Mouse (Mus musculus): ENCODE data around the gene Reck.
A peak's percentile ranks its signal among the peaks of the same experiment; 100 is the strongest.

Reck gene

DNA sequence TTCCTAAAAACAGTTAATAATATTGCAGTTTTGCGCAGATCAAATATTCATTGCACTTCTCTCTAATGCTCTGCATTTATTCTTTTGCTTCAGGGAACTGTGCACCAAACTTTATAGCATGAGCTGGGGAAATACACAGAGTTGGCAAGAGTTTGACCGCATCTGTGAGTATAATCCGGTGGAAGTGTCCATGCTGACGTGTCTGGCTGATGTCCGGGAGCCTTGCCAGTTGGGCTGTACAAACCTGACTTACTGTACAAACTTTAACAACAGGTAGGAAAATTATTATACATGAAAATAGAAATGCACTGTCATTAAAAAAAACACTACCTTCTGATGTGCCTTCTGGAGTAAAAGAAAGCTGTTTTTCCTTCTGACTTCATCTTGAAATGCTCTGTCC is 42.9 kb downstream of the Reck start:
- DNase-seq, result no peak

DNA sequence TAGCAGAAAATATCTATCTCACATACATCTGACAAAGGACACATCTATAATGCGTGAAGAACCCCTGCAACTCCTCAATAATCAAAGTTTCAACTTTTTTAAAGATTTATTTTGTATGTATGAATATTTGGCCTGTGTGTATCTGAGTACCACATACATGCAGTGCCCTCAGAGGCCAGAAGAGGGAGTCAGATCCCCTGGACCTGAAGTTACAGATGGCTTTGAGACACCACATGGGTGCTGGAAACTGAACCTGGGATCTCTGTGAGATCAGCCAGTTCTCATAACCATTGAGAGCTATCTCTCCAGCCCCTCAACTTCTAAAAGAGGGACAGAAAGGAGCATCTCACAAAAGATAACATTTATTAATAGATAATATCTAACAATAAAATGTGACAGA is 45.3 kb downstream of the Reck start:
- DNase-seq, result no peak

DNA sequence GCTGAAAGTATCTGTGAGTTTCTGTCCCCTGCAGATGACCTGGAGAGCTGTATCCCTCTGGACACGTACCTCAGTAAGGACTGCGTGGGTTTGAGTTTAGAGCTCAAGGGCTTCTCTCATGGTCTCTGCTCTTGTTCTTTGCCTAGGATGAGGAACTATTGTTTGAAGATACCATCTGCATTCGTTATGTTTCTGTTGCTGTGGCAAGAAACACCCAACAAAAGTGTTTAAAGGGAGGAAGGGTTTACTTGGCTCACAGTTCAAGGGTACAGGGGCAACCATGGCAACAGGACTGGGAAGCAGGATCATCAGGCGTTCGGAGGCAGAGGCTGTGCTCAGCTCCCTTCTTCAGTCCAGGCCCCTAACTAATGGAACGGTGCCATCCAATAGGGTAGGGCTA is 49.8 kb downstream of the Reck start:
- no peak for DNase-seq

DNA sequence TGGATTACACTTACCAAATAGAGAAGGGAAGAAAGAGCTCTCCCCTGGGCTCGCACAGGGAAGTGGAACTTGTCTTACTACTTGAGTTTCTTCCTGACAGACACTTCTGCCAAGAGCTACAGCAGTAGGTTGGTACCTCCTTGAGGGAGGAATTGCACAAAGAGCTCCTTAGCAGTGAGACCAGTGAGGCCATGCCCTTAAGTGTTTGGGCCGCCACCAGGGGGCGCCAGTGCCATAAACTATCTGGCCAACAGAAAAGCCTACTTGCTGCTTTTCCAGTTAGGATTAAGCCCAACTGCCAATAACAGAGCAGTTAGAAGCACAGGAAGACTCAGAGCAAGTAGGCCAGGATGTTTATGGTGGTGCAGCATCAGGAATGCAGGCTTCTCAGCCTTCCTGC is 50.4 kb downstream of the Reck start:
- DNase-seq, result peak; percentile 84

DNA sequence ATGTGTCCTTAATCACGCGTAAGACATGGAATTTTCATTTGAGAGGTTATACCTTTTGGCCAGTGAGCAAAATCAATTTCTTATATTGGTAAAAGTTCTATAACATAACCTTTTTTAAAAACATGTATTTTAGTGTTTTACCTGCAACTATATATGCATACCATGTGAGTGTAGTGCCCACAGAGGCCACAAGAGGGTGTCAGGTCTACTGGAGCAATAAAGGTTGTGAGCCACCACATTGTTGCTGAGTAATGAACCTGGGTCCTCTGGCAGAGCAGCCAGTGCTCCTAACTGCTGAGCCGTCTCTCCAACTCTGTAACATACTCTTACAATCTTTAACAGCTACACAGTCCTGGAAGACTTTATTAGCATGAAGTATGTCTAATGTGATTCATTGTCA is 52.5 kb downstream of the Reck start:
- DNase-seq, result peak; percentile 22

DNA sequence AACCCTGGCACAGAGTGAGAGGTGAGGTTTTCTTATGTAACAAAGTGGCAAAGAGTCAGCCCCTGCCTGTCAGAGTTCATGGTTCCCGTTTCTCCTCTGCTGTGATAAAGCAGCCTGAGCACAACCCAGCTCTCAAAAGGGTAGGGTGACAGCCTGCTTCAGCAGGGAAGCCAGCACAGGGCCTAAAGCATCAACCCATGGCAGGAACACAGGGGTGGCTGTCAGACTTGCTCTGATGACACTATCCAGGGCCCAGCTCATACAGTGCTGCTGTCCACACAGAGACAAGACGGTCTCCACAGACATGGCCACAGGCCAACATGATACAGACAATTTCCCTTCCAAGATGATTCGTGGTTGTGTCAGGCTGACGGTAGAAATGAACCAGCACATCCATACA is 56.5 kb downstream of the Reck start:
- DNase-seq, result no peak

DNA sequence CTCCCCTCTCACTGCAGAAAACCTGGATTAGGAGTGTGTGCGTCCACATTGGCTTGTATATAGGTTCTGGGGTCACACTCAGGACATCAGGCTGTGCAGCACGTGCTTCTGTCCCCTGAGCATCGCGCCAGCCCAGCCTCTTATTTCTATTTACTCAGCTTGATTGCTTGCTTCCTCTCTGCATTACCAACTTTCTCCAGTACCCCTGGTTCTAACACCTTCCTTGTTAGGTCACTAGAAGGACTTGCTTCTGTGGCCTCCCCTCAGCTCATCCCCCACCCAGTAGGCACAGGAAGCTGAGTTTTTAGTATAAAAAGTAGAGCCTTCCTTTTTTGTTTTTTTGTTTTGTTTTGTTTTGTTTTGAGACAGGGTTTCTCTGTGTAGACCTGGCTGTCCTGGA is 60.9 kb downstream of the Reck start:
- no peak for DNase-seq

DNA sequence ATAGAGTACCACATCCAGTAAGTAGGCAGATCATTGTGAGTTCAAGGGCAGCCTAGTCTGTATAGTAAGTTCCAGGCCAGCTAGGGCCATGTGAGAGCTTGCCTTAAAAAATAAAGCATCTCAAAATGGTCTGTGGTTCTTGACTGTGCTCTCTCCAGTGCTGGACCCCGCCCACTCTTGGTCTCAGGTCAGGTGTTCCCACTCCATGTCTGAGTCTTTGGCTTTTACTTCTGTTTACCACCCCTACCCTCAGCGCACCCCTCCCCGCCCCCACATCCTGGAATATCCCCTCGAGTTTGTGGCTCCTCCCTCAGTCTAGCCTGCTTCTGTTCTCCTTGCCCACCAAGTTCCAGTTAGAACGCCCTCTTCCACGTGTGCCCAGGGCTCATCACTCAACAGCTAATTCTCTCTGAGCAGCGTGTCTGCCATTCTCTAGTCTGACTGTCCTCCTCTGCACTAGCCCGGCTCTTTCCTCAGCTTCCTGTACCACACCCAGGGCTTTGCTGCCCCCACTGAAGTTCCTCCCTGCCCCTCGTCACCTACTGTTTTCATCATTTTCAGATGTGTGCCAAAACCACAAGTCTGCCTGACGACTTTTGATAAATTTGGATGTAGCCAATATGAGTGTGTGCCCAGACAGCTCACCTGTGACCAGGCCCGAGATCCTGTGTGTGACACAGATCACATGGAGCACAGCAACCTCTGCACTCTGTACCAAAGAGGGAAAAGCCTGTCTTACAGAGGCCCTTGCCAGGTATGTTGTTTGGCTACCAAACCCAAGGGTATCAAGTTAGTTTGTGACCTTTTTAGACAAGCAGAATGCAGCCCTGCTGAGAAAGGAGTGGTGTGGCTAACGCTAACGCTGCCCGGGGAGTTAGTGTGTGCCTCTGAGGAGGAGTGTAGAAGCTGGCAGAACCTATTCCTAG is 61.7 kb downstream of the Reck start:
- DNase-seq, result no peak

DNA sequence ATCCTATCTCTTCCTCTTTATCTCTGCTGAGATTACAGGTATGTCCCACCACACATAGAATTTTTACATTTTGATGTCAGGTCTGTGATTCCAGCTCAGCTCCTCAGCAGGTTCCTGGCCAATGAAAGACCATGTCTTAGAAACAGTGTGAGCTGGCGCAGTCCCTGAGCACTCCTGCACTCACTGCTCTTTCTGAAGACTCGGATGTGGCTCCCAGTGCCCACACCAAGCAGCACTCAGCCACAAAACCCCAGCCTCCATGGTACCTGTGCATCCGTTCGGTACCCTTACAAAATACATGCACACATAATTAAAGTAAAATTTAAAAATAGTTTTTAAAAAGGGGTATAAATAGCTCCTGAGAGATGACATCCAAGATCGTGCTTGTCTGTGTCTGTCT is 66.0 kb downstream of the Reck start:
- no peak for DNase-seq

DNA sequence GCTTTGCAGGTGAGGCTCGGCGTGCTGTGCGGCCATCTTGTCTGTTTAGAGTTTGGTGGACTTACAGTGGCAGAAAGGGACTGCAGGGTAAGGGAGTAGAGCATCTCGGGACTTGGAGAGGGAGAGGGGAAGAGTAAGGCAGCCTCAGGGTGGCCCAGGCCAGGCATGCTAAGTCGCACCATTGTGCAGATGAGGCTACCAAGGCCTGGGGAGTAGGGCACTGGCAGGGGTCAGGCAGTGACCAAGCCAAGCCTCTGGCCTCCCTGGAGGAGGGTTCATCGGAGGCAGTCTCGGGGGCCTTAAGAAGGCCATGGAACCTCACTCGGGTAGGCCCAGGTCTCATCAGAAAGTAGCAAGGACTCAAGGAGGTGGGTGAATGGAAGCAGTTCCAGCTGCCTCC is 67.1 kb downstream of the Reck start:
- DNase-seq, result no peak

DNA sequence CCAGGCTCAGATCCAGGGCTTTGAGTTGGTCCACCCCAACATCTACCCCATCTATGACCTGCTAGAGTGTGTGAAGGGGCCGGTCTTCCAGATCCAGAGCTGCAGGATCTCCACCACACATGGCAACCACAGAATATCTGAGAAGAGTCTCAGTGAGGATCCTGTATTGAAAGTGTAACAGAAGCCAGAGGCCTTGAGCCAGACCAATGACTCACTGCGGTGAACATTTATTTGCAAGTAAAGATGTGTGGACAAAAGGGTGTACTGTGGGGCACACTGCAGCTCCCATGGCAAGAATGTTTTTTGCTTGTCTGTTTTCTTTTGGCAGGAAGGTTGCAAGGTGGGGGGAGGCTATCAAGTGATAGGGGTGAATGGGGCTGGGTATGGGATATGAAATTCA is 72.2 kb downstream of the Reck start:
- DNase-seq, result no peak

DNA sequence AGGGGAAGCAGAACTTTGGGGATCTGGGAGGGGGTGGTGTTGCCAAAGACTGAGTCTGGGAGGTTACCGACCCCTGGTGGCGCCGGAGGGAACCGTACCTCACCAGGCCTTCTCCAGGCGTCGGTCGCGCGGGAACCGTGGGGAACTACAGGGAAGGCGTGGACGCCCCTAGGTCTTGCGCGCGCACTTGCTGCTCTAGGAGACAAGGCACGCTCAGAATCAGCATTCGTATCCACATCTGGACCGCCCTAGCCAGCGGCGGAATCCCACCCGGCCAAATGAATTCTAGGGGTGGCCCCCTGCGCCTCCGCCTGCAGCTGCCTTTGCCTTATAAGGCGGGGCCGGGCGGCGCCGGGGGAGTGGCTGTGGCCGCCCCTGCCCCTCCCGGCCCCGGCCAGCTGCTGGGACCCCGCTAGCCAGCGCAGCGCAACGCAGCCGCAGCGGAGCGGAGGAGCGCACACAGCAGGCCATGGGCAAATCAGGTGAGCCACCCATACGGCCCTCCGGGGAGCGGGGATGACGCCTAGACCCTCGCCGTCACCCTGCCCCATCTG is 82.0 kb downstream of the Reck start, which contains the start of gene Glipr2:
TSS of gene Glipr2 (plus strand) at position 110 of the 554 bp plus-strand sequence.
- DNase-seq, result peak; percentile 89

DNA sequence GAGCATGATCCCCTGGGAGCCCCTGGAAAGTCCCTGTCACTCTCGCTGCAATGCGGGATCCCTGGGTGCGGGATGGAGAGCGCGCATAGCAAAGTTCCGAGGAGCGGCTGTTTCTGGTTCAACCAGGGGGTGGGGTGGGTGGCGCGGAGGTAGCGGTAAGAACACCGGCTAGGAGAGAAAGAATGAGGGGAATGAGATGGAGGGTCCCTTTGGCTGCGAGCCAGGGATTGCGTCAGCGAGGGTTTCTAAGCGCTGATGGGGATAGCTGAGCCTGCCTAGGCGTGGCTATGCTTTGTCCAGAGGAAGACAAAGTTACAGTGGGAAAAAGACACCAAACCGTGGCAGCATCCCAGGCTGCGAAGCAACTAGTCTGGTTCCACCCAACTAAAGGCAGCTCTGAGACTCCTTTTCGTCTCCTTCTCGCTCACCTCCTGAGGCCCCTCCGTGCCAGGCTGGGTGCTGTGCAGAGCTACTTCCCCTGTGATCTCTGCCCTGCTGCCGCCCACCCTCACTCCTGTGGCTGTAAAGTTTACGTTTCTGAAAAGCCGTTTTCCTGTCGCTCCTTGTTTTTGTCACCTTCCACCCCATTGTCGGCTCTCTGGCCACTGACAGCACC is 82.6 kb downstream of the Reck start:
- DNase-seq, result peak; percentile 84

DNA sequence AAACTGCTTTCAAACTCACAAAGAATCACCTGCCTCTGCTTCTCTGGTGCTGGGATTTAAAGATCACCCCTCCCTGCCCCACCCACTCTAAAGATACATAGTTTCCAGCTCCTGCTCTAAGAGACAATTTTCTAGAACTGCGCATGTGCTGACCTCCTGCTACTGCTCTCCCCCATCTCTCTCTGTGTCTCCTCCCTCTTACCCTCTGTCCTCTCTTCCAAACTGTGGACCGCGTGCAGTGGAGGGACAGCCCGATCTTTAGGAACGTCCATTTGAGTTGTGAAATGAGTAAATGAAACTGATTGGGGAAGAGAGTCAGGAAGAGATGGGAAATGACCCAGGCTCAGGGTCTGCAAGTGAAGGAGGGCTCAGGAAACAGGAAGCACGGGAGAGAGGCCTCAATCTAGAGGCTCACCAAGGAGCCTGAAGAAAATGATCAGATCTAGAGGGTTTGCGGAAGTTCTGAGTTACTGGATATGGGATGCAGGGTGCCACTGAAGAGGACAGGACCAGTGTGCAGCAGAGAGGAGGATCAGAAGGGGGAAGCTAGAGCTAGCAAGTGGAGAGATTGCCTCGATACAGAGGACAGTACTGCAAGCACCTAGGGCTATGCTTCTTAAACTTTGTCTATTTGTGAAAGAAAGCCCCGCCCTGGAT is 84.3 kb downstream of the Reck start:
- no peak for DNase-seq

DNA sequence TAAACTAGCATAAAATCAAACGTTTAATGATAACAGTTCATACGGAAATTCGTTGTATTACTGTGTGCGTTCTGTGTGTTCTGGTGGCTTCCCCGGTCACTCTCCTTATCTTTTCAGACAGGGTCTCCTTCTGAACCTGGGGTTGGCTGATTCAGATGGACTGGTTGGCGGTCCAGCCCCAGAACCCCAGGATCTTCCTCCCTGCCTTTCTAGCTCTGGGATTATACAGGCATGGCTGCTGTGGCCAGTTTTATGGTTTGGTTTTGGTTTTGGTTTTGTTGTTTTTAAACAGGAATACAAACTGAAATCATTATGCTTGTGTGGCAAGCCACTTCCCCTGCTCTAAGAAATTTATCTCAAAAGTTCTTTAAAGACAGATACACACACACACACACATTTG is 84.9 kb downstream of the Reck start:
- DNase-seq, result no peak

DNA sequence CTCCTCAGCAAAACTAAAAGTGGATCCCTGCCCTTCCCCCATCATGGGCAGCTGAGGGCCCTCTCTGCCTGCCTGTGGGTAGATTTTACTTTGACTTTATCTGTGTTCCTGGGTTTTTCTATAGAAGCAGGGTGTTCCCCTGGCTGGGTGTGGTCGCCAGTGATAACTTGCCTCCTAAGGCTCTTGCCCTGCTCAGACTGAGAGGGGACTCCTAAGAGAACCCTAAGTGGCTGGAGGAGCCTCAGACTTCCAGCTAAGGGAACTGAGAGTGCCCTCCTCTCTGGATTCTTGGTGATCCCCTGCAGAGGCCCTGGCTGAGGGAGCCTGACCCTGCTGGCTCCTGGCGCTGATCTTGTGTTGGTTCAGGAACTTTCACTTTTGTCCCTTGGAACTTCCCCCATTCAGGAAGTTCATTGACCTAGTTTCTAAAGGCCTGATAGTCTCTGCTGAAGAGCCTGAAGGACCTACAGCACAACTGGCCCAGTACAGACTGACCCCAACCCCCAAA is 89.0 kb downstream of the Reck start:
- no peak for DNase-seq

DNA sequence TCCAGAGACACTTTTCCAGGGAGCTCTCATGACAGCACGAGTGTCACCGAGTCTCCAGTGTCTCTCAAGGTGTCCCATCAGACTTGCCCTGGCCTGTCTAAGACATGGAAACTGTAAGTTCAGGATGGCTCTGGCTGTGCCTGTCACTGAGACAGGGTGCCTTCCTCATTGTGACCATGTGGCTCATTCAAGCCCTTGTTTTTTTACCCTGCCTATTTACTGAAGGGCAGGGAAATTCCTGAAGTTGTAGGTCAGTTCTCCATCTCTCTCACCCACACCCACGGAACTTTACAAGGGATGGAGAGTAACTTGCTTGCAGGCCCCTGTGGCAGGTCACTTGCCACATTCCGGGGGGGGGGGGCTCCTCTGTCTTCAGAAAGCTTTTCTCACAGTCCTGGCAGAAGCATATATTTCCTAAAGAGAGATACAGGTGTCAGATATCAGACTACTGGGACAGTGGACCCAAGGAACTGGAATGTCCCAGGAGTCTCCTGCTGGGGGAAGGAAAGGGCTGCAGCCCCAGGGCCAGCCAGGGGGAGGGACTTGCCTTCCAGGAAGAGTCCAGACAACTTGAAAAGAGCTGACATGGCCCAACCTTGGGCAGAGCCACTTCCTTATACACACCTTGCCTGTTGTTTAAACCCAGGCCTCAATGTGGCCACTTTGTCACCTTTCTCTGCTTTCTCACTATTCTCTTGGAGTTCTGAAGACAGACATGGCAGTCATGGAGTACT is 89.8 kb downstream of the Reck start:
- no peak for DNase-seq

DNA sequence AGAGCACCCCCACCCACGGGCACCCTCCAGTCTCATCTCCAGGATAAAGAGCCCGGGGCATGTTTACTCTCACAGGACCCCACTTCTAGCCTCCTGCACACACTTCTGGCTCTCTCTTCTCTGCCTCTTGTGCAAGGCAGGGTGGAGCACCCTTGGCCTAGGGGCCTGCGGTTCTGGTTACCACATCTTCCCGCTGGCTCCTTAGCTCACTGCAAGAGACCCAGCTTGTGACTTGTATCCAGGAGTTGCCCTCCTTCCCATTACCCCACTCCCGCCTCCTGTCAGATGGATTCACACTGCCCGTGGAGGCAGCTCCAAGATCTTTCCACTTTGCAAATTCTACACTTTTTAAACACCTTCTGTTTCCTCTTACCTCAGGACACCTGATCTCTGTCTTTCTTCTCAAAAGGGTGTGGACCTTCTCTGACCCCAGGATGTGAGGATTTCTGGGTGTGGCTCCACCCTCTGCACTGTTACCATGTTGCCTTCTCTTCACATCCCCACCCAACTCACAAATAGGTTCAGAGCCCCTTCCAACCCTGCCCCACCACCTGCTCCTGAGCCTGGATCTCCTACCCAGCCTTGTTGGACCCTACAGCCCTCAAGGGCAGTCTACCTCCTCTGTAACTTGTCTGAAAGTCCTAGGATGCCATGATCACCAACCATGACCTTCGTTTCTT is 90.7 kb downstream of the Reck start:
- DNase-seq, result no peak

DNA sequence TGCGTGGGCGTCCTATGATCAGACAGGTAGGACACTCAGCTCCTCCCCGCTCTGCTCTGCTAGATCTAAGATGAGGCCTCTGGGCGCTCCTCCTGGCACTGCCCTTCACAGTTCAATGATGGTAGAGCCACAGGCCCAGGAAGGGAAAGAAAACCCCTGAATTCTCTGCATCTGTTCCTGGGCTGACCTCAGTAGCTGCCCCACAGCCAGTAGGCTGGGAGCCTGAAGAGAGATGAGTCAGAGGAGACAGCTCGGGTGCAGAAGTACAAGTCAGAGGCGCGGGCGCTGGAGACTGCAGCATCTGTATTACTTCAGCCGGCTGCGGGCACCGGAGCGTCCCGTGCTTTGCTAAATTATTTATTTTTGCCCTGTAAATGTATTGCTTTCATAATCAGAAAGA is 93.3 kb downstream of the Reck start:
- no peak for DNase-seq

DNA sequence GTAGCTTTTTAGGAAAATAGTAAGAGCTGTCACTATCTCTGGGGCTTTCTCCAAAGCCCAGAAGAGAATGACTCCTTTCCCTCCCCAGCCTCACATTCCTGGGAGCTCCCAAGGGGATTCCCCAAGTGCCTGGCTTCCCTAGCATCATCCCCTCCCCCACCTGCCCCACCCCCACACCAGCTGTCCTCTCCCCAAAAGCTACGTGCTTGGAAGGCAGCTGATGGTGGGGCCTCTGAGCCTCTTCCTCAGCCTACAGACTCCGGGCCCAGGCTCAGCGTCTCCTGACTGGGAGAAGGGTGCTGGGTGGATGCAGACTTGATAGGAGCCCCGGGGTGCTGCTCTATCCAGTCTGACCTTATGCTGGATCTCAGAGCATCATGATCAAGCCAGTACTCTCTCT is 94.0 kb downstream of the Reck start:
- no peak for DNase-seq

DNA sequence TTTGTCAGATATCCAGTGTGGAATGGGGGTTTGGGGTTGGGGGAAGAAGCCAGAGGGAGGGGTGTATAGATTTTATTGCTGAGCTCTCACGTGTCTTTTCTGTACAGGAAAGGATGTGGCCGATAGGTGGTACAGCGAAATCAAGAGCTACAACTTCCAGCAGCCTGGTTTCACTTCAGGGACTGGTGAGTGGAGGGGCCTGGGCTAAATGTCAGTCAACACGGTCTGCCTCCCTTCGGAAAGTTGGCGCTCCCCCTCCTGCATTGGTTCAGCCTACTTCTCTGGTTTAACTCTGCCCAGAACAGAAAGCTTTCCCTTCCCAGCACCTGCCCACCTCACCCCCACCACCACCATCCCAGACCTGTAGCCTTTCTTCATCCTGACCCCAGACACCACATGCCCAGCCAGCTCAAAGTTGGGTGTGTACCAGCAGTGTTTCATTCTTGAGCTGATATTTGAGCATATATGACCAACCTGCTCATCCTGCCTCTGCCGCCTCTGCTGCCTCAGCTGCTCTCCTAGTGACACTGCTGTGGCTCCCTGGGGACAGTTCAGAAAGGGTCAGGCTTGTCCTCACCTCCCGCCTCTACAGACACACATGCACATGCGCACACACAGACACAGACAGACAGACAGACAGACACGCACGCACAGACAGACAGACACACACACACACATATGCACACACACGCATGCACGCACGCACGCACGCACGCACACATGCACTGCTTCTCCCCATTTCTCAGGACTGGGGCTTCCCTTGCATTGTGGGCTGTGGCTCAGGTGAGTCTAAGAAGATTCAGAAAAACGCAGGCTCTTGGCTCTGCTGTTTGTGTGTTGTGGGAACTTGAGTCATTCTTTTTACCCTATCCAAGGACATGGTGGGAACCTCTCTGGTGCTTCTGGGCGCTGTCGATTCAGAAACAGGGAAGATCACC is 95.3 kb downstream of the Reck start:
- no peak for DNase-seq
